Mouse (Mus musculus): ENCODE results near the gene Fkbp15.

Gene Fkbp15

GRCm38 (mm10) chr4:62360088-62360804 is at the start of gene Fkbp15, which contains the start of gene Slc31a1:
Gene Fkbp15, minus strand, starts transcription at chr4:62360548.
Gene Slc31a1, plus strand, starts transcription at chr4:62360727.
- DNase-seq (ENCODE audit: low spot score in 2 of 2): peak; percentile 94 to 97

GRCm38 (mm10) chr4:62409615-62410014 is 49.3 kb upstream of the Fkbp15 start:
- no peak for DNase-seq (ENCODE audit: low spot score in 2 of 2)

- peak; percentile 95 to 99 for DNase-seq (ENCODE audit: low spot score in 2 of 2)
Observed at GRCm38 (mm10) chr4:62408601-62409282, 48.4 kb upstream of the Fkbp15 start, which contains the start of the genes Cdc26 and Prpf4. Gene Cdc26, minus strand, starts transcription at chr4:62408642. Gene Prpf4, plus strand, starts transcription at chr4:62408797.

- DNase-seq (ENCODE audit: low spot score in 2 of 2): peak in 1 of 2 experiments; percentile 42
Observed at GRCm38 (mm10) chr4:62407730-62408582, 47.6 kb upstream of the Fkbp15 start.

- DNase-seq (ENCODE audit: low spot score in 2 of 2): no peak
Observed at GRCm38 (mm10) chr4:62406133-62406532, 45.8 kb upstream of the Fkbp15 start.

- DNase-seq (ENCODE audit: low spot score in 2 of 2): peak in 1 of 2 experiments; percentile 18
Observed at GRCm38 (mm10) chr4:62398956-62399355, 38.6 kb upstream of the Fkbp15 start.

- DNase-seq (ENCODE audit: low spot score in 2 of 2): no peak
Observed at GRCm38 (mm10) chr4:62397616-62398365, 37.4 kb upstream of the Fkbp15 start.

GRCm38 (mm10) chr4:62395806-62396205 is 35.5 kb upstream of the Fkbp15 start:
- DNase-seq (ENCODE audit: low spot score in 2 of 2): no peak

- DNase-seq (ENCODE audit: low spot score in 2 of 2): no peak
Observed at GRCm38 (mm10) chr4:62393459-62393858, 33.1 kb upstream of the Fkbp15 start.

- no peak for DNase-seq (ENCODE audit: low spot score in 2 of 2)
Observed at GRCm38 (mm10) chr4:62391892-62392291, 31.5 kb upstream of the Fkbp15 start.

- DNase-seq (ENCODE audit: low spot score in 2 of 2): no peak
Observed at GRCm38 (mm10) chr4:62389592-62390512, 29.5 kb upstream of the Fkbp15 start.

- DNase-seq (ENCODE audit: low spot score in 2 of 2): peak in 1 of 2 experiments; percentile 38
Observed at GRCm38 (mm10) chr4:62385439-62385838, 25.1 kb upstream of the Fkbp15 start.

GRCm38 (mm10) chr4:62384159-62384558 is 23.8 kb upstream of the Fkbp15 start:
- DNase-seq (ENCODE audit: low spot score in 2 of 2): no peak

- DNase-seq (ENCODE audit: low spot score in 2 of 2): no peak
Observed at GRCm38 (mm10) chr4:62383752-62384151, 23.4 kb upstream of the Fkbp15 start.

GRCm38 (mm10) chr4:62383207-62383606 is 22.9 kb upstream of the Fkbp15 start:
- DNase-seq (ENCODE audit: low spot score in 2 of 2): no peak

GRCm38 (mm10) chr4:62379724-62380381 is 19.5 kb upstream of the Fkbp15 start:
- DNase-seq (ENCODE audit: low spot score in 2 of 2): no peak

- DNase-seq (ENCODE audit: low spot score in 2 of 2): no peak
Observed at GRCm38 (mm10) chr4:62376123-62376522, 15.8 kb upstream of the Fkbp15 start.

- DNase-seq (ENCODE audit: low spot score in 2 of 2): no peak
Observed at GRCm38 (mm10) chr4:62374342-62374741, 14.0 kb upstream of the Fkbp15 start.

GRCm38 (mm10) chr4:62373668-62374067 is 13.3 kb upstream of the Fkbp15 start:
- no peak for DNase-seq (ENCODE audit: low spot score in 2 of 2)

Data from left cerebral cortex, adult 9 months (tissue).